Mouse (Mus musculus) kidney, postnatal 14 days (tissue): Measurements from ENCODE around the gene Oosp2.

Source experiments
- DNase-seq: peaks from one replicate; pipeline ENCODE4 v3.0.0; 2022; ENCODE audit warnings: mixed read lengths

The Oosp2 gene

DNA sequence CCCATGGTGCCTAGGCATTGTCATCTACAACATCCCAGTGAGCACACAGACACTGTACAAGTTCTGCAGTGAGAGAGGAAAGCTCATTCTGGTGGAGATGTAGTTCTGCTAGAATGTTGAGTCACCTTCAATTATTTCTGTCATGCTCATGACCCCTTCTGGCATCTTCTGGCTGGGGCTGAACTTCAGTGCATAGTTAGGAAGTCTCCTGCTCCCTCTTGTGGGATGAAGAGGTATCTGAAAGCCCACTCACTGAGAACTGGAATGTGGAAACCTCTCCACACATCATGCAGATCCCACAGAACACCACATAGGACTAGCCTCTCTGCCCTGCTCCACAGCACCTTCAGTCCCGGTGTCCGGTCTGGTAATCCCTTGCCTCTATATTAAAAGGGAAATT, 58.3 kb downstream of the Oosp2 start:
- DNase-seq, result peak; percentile 7

DNA sequence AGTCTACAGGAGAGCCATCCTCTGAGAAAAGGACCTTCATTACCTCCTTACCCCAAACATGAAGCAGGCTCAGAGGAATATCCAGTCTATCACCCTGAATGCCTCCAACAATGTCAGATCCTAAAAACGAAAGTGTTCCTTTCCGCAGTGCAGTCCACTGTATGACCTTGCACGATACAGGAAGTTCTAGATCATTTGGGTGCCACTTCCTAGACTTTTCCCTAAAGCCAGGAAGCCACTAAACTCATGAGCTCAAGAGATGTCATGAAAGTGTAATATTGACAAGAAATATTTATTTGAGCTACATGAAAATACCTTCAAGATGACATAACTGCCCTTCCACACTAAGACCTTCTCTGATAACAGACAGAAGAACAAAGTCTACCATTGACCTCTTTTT, 59.0 kb downstream of the Oosp2 start:
- no peak for DNase-seq
